Mouse (Mus musculus): Measurements from ENCODE around the gene Runx1. TPM values are rescaled to one million over a fixed set of nuclear protein-coding genes. Genes with fewer than 3 reads are reported as not detected.

The Runx1 gene
- total and polyA plus RNA-seq, 3 experiments = 3.1 to 10.9 (median 4.7) TPM

- TF ChIP-seq ZKSCAN1 (IDR thresholded peaks at IDR 0.05; ENCODE audit: borderline replicate concordance, low read depth, low read length) (no peak), POLR2A (IDR thresholded peaks at IDR 0.05; ENCODE audit: low read depth, low read length) (no peak), NRF1 (IDR thresholded peaks at IDR 0.05; ENCODE audit: low read depth, low read length) (no peak), BHLHE40 (IDR thresholded peaks at IDR 0.05; ENCODE audit: low read depth, low read length) (peak; percentile 49), E2F4 (IDR thresholded peaks at IDR 0.05; ENCODE audit: insufficient replicate concordance, low read depth, low read length) (no peak), UBTF (IDR thresholded peaks at IDR 0.05; ENCODE audit: low read depth, low read length) (no peak), CHD1 (IDR thresholded peaks at IDR 0.05; ENCODE audit: low read depth, low read length) (no peak), GABPA (IDR thresholded peaks at IDR 0.05; ENCODE audit: insufficient replicate concordance, low read depth, low read length) (no peak), CHD2 (IDR thresholded peaks at IDR 0.05; ENCODE audit: low read length) (no peak), NELFE (IDR thresholded peaks at IDR 0.05; ENCODE audit: low read depth, low read length) (no peak), ZNF384 (IDR thresholded peaks at IDR 0.05; ENCODE audit: low read depth, low read length) (no peak), MXI1 (IDR thresholded peaks at IDR 0.05; ENCODE audit: low read depth, low read length) (0 out of 2 replicates have a peak, but pooled peaks have one; percentile 40), RCOR1 (conservative IDR thresholded peaks at IDR 0.05; ENCODE audit: low read depth, low read length) (no peak), ZC3H11A (IDR thresholded peaks at IDR 0.05; ENCODE audit: low read depth, low read length) (no peak), CTCF (conservative IDR thresholded peaks at IDR 0.05 in 1 of 2, IDR thresholded peaks at IDR 0.05 in 1 of 2; ENCODE audit: low read depth in 2 of 2, low read length in 2 of 2) (no peak), TBP (conservative IDR thresholded peaks at IDR 0.05; ENCODE audit: low read depth, low read length) (no peak)
Measured at GRCm38 (mm10) chr16:92823381-92823862, 2.5 kb downstream of the Runx1 start (continued).

GRCm38 (mm10) chr16:92822676-92823075, 3.3 kb downstream of the Runx1 start:
- no peak overlapping the region for H3K27ac ChIP-seq (ENCODE audit: insufficient read depth, low read depth)
- H3K79me2 ChIP-seq (replicated peaks; ENCODE audit: control insufficient read depth, extremely low read depth, insufficient read depth, poor library complexity, severe bottlenecking) = no peaks in the 10 kb centered on the region; the same call in 1 of the 2 replicates
- peaks cover 3 to 45% of the 10 kb centered on the region in 2 experiments for H3K36me3 ChIP-seq (replicated peaks in 1 of 2; ENCODE audit: control insufficient read depth in 1 of 2, insufficient read depth in 1 of 2, low read length in 1 of 2)
- no peaks in the 10 kb centered on the region for H3K27me3 ChIP-seq (replicated peaks)
- H3K4me1 ChIP-seq (ENCODE audit: control insufficient read depth in 1 of 2, insufficient read depth in 2 of 2) = peaks cover 18 to 75% of the 10 kb centered on the region in 2 experiments
- DNase-seq (ENCODE audit: extremely low read depth) = no peak
- H3K4me2 ChIP-seq (ENCODE audit: insufficient read depth, low read depth, poor library complexity, severe bottlenecking) = no peak overlapping the region
- H3K9ac ChIP-seq (ENCODE audit: insufficient read depth, low read depth) = no peak overlapping the region
- no peaks in the 10 kb centered on the region for H3K9me3 ChIP-seq (replicated peaks; ENCODE audit: low read length)
- dilution Hi-C loops (cut with MboI; ENCODE audit: extremely low pct_ligation_motif_present, extremely low pct_unique_long_range_greater_than_20kb, low sequenced_read_pairs) (no loop called here), in situ Hi-C loops (cut with MboI; ENCODE audit: low pct_ligation_motif_present, low pct_unique_long_range_greater_than_20kb, low sequenced_read_pairs) (no loop called here)
- no peak for TF ChIP-seq CHD1 (IDR thresholded peaks at IDR 0.05; ENCODE audit: low read depth, low read length)
- TF ChIP-seq NRF1 (IDR thresholded peaks at IDR 0.05; ENCODE audit: low read depth, low read length) = no peak
- TF ChIP-seq RAD21 (IDR thresholded peaks at IDR 0.05; ENCODE audit: low read depth, low read length) = no peak
- TF ChIP-seq SMC3 (IDR thresholded peaks at IDR 0.05; ENCODE audit: low read depth, low read length) = no peak
- TF ChIP-seq IRF4 (IDR thresholded peaks at IDR 0.05; ENCODE audit: low read depth, low read length) = no peak
- TF ChIP-seq JUN (IDR thresholded peaks at IDR 0.05; ENCODE audit: insufficient read depth, low read depth, low read length) = no peak
- TF ChIP-seq ZC3H11A (IDR thresholded peaks at IDR 0.05; ENCODE audit: low read depth, low read length) = no peak
- TF ChIP-seq BHLHE40 (IDR thresholded peaks at IDR 0.05; ENCODE audit: low read depth, low read length) = no peak
- no peak for TF ChIP-seq PAX5 (IDR thresholded peaks at IDR 0.05; ENCODE audit: low read length)
- no peak for TF ChIP-seq UBTF (IDR thresholded peaks at IDR 0.05; ENCODE audit: low read depth, low read length)
- no peak for TF ChIP-seq GABPA (IDR thresholded peaks at IDR 0.05; ENCODE audit: insufficient replicate concordance, low read depth, low read length)
- no peak for TF ChIP-seq MYC (IDR thresholded peaks at IDR 0.05; ENCODE audit: low read depth, low read length)
- no peak overlapping the region for H3K4me3 ChIP-seq (replicated peaks in 1 of 3; ENCODE audit: low read depth in 2 of 3, low read length in 2 of 3, poor library complexity in 1 of 3)
